Mouse (Mus musculus) ovary, postnatal 36 days (tissue): ENCODE measurements around the gene Hgf.

Experiments used
- DNase-seq: peaks from one replicate; pipeline ENCODE4 v3.0.0; 2022; ENCODE audit warnings: low spot score, mixed read lengths

Gene Hgf

GRCm38 (mm10) chr5:16553304-16554047 lies at the start of gene Hgf:
Gene Hgf, plus strand, starts transcription at chr5:16553495.
- DNase-seq, result peak; percentile 56

DNA sequence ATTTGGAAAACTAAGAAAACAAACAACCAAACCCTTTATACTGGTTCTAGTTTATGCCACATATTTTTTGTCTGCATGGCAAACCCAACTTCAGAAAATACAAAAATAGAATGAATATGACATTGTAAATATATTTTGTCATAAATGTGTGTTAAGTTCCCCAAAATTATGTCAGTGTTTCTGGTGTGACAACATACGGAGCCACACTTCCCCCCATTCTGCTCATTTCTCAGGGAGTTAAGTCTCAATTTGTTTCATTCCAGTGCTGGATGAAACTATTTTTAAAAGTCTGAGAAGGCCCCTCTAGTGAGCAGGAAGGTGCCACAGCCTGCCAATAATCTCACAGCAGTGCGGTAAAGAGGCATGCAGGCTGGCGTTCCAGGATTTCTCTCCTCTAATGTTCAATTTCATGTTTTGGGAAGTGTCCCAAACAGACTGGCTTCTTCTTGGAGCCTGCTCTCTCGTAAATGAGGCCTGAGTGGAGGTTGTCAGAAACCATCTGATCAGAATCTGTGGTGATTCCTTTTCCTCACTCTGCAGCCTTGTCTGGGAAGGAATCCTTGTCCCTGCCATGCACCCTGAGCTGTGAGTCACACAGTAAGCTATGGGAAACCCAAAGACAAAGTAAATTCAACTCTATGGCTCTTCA lies 46.5 kb upstream of the Hgf start:
- DNase-seq, result no peak

- no peak for DNase-seq
Measured at GRCm38 (mm10) chr5:16531619-16532277, 21.5 kb upstream of the Hgf start.

DNA sequence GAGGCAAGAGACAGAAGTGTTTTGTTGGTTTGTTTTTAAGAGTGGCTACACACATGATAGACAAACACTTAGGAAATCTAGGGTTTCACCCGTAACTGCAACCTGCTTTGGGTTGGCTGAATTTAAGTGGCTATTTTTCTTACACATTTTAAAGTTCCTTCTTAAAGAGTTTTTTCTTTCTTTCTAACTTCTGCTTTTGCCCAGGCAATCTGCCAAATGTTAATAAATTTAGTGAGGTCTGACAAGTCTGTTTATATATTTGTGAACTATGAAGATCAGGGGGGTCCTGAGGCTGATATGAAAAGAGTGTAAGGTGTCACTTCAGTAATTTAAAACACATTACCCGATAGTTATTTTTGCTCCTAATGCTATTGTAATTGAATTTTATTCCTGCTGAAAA lies 15.2 kb upstream of the Hgf start:
- no peak for DNase-seq

DNA sequence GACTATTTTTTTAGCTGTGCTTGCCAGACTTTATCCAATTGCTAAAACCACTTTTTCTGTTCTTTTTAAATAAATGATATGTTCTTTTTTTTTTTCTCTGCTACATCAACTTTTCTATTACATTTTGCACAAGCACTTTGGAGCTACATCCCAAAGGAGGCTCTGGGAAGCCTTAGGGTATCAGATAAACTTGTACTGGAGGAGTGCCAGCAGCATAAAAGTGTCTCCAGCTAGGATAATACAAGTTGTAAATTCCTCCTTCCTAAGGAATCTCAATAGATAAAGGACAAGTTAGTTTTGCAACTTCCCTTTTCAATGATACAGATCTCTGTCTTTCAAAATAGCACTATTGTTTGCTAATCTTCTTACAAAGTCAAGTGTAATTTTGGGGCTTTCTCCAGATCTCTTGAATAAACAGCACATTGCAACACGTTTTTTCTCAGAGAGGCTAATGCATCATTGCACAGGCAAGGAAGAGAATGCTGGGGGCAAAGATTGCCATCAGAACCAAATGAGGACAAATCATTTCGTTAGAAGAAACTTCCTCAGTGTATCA lies 11.7 kb upstream of the Hgf start:
- no peak for DNase-seq

- no peak for DNase-seq
Measured at GRCm38 (mm10) chr5:16547490-16547889, 5.8 kb upstream of the Hgf start.

DNA sequence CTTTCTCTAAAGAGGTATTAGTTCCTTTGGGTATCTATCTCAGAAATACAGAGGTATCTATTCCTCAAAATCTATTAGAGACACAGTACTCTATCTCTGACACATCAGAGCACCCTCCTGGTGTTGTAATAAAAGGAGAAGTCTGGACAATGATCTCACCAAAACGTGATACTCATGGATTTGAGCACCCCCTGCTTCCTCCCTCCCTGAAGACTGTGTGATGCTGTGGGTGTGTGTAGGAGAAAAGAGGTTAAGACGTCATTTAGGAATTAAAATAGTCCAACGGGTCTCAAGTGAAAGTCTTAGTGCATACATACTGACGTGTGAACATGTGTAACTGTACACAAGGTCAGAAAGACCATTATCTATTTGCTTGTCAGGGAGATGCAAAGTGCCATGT lies 648 bp upstream of the Hgf start:
- no peak for DNase-seq

DNA sequence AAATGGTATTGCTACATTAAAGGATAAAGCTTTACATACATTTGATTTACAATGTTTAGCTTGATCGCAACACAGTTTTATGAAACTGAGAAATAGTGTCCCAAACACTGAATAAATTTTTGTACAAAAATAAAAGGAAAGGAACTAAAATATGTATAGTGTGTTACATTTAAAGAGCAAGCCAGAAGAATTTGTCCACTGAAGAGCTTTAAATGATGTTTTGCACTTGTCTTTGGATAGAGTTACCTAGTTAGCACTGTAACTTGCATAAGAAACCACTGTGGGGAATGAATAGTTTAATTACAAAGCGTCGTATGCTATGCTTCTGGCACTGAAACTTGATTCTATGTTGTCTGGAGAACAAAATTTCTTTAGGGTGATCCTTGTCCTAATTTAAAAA lies 7.0 kb downstream of the Hgf start:
- no peak for DNase-seq

DNA sequence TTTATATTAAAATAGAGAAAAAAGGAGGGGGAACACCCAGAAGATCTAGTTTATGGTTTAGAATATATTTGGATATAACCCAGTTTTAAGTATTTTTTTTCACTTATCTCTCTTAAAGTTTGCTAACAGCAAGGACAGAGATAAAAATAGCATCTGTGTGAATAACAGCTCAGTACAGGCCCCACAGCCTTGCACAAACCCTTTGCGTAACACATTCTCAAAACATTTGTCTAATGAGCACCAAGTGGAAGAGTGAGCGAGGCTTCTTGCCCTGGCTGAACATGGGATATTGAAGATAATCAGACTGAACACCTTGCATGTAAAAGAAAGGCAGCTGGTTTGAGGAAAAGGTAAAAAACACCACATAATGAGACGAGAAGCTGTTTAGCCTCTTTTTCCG lies 15.7 kb downstream of the Hgf start:
- no peak for DNase-seq

GRCm38 (mm10) chr5:16577882-16578742 lies 24.8 kb downstream of the Hgf start:
- no peak for DNase-seq

GRCm38 (mm10) chr5:16595699-16596098 lies 42.4 kb downstream of the Hgf start:
- no peak for DNase-seq

DNA sequence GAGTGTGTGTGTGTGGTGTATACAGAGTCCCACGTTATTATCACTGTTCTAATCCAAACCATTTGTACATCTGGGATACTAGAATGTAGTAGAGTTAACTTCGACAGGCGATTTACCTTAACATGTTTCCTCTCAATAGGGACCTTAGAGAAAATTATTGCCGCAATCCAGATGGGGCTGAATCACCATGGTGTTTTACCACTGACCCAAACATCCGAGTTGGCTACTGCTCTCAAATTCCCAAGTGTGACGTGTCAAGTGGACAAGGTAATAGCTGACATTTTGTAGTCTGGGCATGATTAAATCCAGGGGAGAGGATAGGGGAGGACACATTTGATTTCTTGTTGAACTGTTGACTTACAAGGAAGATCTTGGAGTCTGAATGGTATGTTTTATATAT lies 44.7 kb downstream of the Hgf start:
- DNase-seq, result no peak

- no peak for DNase-seq
Measured at GRCm38 (mm10) chr5:16601463-16601862, 48.2 kb downstream of the Hgf start.

- no peak for DNase-seq
Measured at GRCm38 (mm10) chr5:16632996-16633395, 79.7 kb downstream of the Hgf start.

GRCm38 (mm10) chr5:16646417-16646816 lies 93.1 kb downstream of the Hgf start:
- DNase-seq, result no peak

- DNase-seq, result no peak
Measured at GRCm38 (mm10) chr5:16647701-16648100, 94.4 kb downstream of the Hgf start.

- DNase-seq, result no peak
Measured at GRCm38 (mm10) chr5:16650240-16650639, 96.9 kb downstream of the Hgf start.

DNA sequence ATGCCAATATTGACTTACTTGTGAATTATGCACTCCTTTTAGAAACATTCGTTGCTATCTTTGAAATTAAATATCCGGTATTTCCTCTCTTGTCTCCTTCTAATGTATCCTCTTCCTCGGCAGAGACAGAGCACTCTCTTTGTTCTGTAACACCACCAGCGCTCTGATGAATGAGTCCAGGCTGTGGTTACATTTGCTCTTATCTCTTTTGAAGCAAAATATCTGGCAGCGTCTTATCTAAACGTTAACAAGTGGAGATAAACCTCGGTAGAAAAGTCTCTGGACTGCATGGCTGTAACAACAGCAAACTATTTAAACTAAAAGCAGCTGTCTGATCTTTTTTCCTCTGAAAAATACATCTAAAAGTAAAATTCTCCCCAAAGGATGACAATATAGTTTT lies 100.7 kb downstream of the Hgf start:
- no peak for DNase-seq
